Mouse (Mus musculus) thymus, adult 2 months (tissue): Measurements from ENCODE around the gene Scd3. TPM values are rescaled to one million over a fixed set of nuclear protein-coding genes. Genes with fewer than 3 reads are reported as not detected.
A peak's percentile ranks its signal among the peaks of the same experiment; 100 is the strongest.
"Not testable (repeated sequence)": the region's sequence is repeated elsewhere in the genome, so short reads cannot be mapped to it uniquely, and the experiment has no call there.

Experiments
- DNase-seq: peaks from one replicate; pipeline ENCODE4 v3.0.0; 2021
- H3K27ac ChIP-seq: fragments of 200-500 bp; 2 replicates; pipeline ENCODE4 v1.5.1; 2012; ENCODE audit warnings: low read length, control low read depth; ENCODE audit not compliant: control insufficient read depth, insufficient read depth
- H3K27me3 ChIP-seq: fragments of 200-500 bp; 2 replicates; pipeline ENCODE4 v1.6.1; 2012; ENCODE audit warnings: mild to moderate bottlenecking, low read length, moderate library complexity, mixed read lengths; ENCODE audit not compliant: control insufficient read depth, insufficient read depth
- H3K36me3 ChIP-seq: fragments of 200-500 bp; 2 replicates; pipeline ENCODE4 v1.6.1; 2012; ENCODE audit warnings: mild to moderate bottlenecking, low read length, moderate library complexity; ENCODE audit not compliant: control insufficient read depth, insufficient read depth
- H3K4me1 ChIP-seq: fragments of 200-500 bp; replicated peaks from 2 replicates; pipeline ENCODE4 v1.6.1; 2012; ENCODE audit warnings: low read length; ENCODE audit not compliant: control insufficient read depth, insufficient read depth
- H3K4me3 ChIP-seq: fragments of 200-500 bp; 2 replicates; pipeline ENCODE4 v1.5.1; 2012; ENCODE audit warnings: mild to moderate bottlenecking, low read length, control low read depth, moderate library complexity; ENCODE audit not compliant: control insufficient read depth, insufficient read depth
- CTCF ChIP-seq: fragments of 200-500 bp; IDR thresholded peaks from 2 replicates; pipeline ENCODE4 v1.5.1; 2012; ENCODE audit warnings: mild to moderate bottlenecking, control low read depth, low read length, moderate library complexity, borderline replicate concordance; ENCODE audit not compliant: control insufficient read depth, poor library complexity, insufficient read depth; ENCODE audit errors: extremely low read depth
- POLR2A ChIP-seq: fragments of 200-500 bp; IDR thresholded peaks from 2 replicates; pipeline ENCODE4 v1.6.1; 2012; ENCODE audit warnings: mild to moderate bottlenecking, low read length, control low read depth, moderate library complexity; ENCODE audit not compliant: control insufficient read depth, poor library complexity, insufficient read depth; ENCODE audit errors: extremely low read depth
- WGBS: fragments of 180-500 bp; shearing (Covaris S2); methylation state at CpG from one replicate; pipeline ENCODE4 v1.1.7; 2018; 5-methylcytosine and 5-hydroxymethylcytosine counted together
- polyA plus RNA-seq: library from polyadenylated mRNA; depleted of rRNA; stranded (reverse); fragments of >200 nt; gene quantifications from 2 replicates; pipeline ENCODE4 v1.2.3, GENCODE M21; 2012

Gene Scd3
- polyA plus RNA-seq, 1 experiment, result 0.23 TPM

GRCm38 (mm10) chr19:44248081-44248853 is 45.2 kb downstream of the Scd3 start:
- peaks cover 47% of the 10 kb centered on the region for H3K4me1 ChIP-seq
- no peaks in the 10 kb centered on the region for H3K27me3 ChIP-seq
- DNase-seq, result peak; percentile 97
- H3K4me3 ChIP-seq, result peak overlapping the region; percentile 54
- peak overlapping the region; percentile 98 for H3K27ac ChIP-seq
- WGBS, result under 1% methylated on average over 36 of the region's 36 CpGs
- no peaks in the 10 kb centered on the region for H3K36me3 ChIP-seq
- TF ChIP-seq POLR2A, result peak; percentile 92
- peak; percentile 52 for TF ChIP-seq CTCF

GRCm38 (mm10) chr19:44248854-44249351 is 45.8 kb downstream of the Scd3 start:
- 54% methylated on average over 11 of the region's 11 CpGs for WGBS
- no peak overlapping the region for H3K4me3 ChIP-seq

GRCm38 (mm10) chr19:44251138-44251537 is 48.1 kb downstream of the Scd3 start:
- peaks cover 56% of the 10 kb centered on the region for H3K4me1 ChIP-seq
- not testable (repeated sequence) for H3K36me3 ChIP-seq, H3K27ac ChIP-seq, H3K27me3 ChIP-seq, H3K4me3 ChIP-seq, DNase-seq
- WGBS, result 92% methylated on average over 6 of the region's 6 CpGs

More at GRCm38 (mm10) chr19:44248854-44249351, 45.8 kb downstream of the Scd3 start:
- no peak for TF ChIP-seq CTCF
- TF ChIP-seq POLR2A, result no peak
- H3K27ac ChIP-seq, result peak overlapping the region; percentile 96
- H3K27me3 ChIP-seq, result no peaks in the 10 kb centered on the region
- peaks cover 53% of the 10 kb centered on the region for H3K4me1 ChIP-seq
- no peak for DNase-seq
- H3K36me3 ChIP-seq, result no peaks in the 10 kb centered on the region

- H3K27me3 ChIP-seq, result no peaks in the 10 kb centered on the region
- DNase-seq, result no peak
- no peaks in the 10 kb centered on the region for H3K36me3 ChIP-seq
- H3K4me1 ChIP-seq, result peaks cover 49% of the 10 kb centered on the region
- WGBS, result 31% methylated on average over 12 of the region's 12 CpGs
- peak overlapping the region; percentile 67 for H3K27ac ChIP-seq
- no peak overlapping the region for H3K4me3 ChIP-seq
- TF ChIP-seq CTCF (no peak), POLR2A (no peak)
Observed at GRCm38 (mm10) chr19:44251936-44252558, 49.0 kb downstream of the Scd3 start.

GRCm38 (mm10) chr19:44254106-44254505 is 51.0 kb downstream of the Scd3 start:
- 95% methylated on average over 4 of the region's 4 CpGs for WGBS
- DNase-seq, H3K27me3 ChIP-seq, H3K4me3 ChIP-seq, H3K36me3 ChIP-seq: not testable (repeated sequence)
- Histone ChIP-seq H3K27ac (peak overlapping the region; percentile 39), H3K4me1 (peaks cover 42% of the 10 kb centered on the region)

- Histone ChIP-seq H3K27ac (no peak overlapping the region), H3K36me3 (no peaks in the 10 kb centered on the region), H3K4me3 (no peak overlapping the region), H3K4me1 (peaks cover 27% of the 10 kb centered on the region), H3K27me3 (no peaks in the 10 kb centered on the region)
- WGBS, result 66% methylated on average over 13 of the region's 13 CpGs
- no peak for TF ChIP-seq POLR2A
- no peak for TF ChIP-seq CTCF
- no peak for DNase-seq
Observed at GRCm38 (mm10) chr19:44257377-44257966, 54.4 kb downstream of the Scd3 start.

GRCm38 (mm10) chr19:44259484-44259883 is 56.4 kb downstream of the Scd3 start:
- no peak overlapping the region for H3K27ac ChIP-seq
- no peak overlapping the region for H3K4me3 ChIP-seq
- peaks cover 9% of the 10 kb centered on the region for H3K4me1 ChIP-seq
- H3K36me3 ChIP-seq, result no peaks in the 10 kb centered on the region
- H3K27me3 ChIP-seq, result no peaks in the 10 kb centered on the region
- WGBS, result 63% methylated on average over 4 of the region's 4 CpGs
- TF ChIP-seq POLR2A, result no peak
- no peak for TF ChIP-seq CTCF
- no peak for DNase-seq
